Mouse (Mus musculus): ENCODE measurements around the gene Loxl3. TPM values are rescaled to one million over a fixed set of nuclear protein-coding genes. Genes with fewer than 3 reads are reported as not detected.

Gene Loxl3
- polyA plus RNA-seq, 1 experiment = 3.1 TPM

DNA sequence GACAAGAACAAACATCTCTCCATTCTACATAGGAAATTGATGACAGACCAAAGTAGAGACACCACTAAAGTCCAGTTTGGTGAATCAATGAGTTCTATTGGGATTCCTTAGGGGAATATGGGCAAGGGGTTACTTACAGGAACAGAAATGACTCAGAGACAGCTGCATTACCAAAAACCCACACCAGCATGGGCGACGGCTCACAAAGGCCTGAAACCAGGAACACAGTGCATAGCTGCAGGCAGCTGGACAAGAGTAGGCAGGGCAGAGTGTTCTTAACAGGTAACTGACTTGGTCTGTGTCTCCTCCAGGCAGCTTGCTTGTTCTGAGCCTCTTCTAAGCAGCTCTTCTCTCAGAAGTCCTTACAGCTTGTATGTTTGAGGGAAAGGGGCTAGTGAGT lies 18.2 kb upstream of the Loxl3 start:
- Histone ChIP-seq H3K36me3 (ENCODE audit: control insufficient read depth, insufficient read depth, low read length) (no peaks in the 10 kb centered on the region), H3K4me3 (ENCODE audit: insufficient read depth, low read depth, low read length) (no peak overlapping the region), H3K4me1 (ENCODE audit: control insufficient read depth, insufficient read depth, low read length) (no peaks in the 10 kb centered on the region), H3K27ac (ENCODE audit: insufficient read depth, low read depth, low read length) (no peak overlapping the region), H3K27me3 (replicated peaks; ENCODE audit: control insufficient read depth, insufficient read depth, low read length) (no peaks in the 10 kb centered on the region)
- WGBS = 93% methylated on average over 2 of the region's 2 CpGs
- DNase-seq = no peak
- TF ChIP-seq CTCF (conservative IDR thresholded peaks at IDR 0.05; ENCODE audit: insufficient read depth, insufficient read length, low read depth, low read length) = no peak
- TF ChIP-seq POLR2A (IDR thresholded peaks at IDR 0.05; ENCODE audit: low read depth, low read length) = no peak

DNA sequence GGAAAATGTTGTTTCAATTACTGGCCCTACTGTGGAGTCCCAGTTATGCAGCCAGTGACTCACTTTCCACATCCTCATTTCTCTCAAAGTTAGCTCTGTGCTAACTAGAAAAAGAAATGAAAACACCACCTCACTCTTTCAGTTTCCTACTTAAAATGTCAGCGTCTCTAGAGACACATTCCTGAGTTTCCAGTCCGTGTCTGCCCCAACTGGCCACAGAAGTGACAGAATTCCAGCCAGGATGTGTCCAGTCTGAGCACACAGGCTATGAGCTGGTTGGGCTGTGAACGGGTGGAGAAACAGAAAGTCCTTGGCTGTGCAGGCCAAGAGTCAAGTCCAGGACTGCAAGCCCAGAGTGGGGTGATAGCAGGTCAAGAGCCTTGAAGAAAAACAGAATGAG lies 16.8 kb upstream of the Loxl3 start:
- peak; percentile 37 for DNase-seq
- WGBS = 26% methylated on average over 3 of the region's 3 CpGs
- no peak for TF ChIP-seq POLR2A (IDR thresholded peaks at IDR 0.05; ENCODE audit: low read depth, low read length)
- Histone ChIP-seq H3K4me1 (ENCODE audit: control insufficient read depth, insufficient read depth, low read length) (no peaks in the 10 kb centered on the region), H3K4me3 (ENCODE audit: insufficient read depth, low read depth, low read length) (no peak overlapping the region), H3K27me3 (replicated peaks; ENCODE audit: control insufficient read depth, insufficient read depth, low read length) (no peaks in the 10 kb centered on the region), H3K27ac (ENCODE audit: insufficient read depth, low read depth, low read length) (no peak overlapping the region), H3K36me3 (ENCODE audit: control insufficient read depth, insufficient read depth, low read length) (no peaks in the 10 kb centered on the region)

DNA sequence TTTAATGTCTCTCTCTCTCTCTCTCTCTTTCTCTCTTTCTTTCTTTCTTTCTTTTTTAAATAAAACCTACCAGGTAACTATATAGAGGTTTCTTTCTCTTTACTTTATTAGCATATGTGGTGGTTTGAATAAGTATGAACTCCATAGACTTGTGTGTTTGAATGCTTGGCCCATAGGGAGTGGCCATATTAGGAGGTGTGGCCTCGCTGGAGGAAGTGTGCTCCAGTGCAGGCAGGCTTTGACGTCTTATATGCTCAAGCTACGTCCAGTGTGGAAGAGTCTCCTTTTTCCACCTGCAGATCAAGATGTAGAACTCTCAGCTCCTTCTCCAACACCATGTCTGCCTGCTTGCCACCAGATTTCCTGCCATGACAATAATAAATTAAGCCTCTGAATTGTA lies 14.9 kb upstream of the Loxl3 start:
- H3K27ac ChIP-seq (ENCODE audit: insufficient read depth, low read depth, low read length) = no peak overlapping the region
- no peaks in the 10 kb centered on the region for H3K36me3 ChIP-seq (ENCODE audit: control insufficient read depth, insufficient read depth, low read length)
- TF ChIP-seq POLR2A (IDR thresholded peaks at IDR 0.05; ENCODE audit: low read depth, low read length) (no peak), CTCF (conservative IDR thresholded peaks at IDR 0.05; ENCODE audit: insufficient read depth, insufficient read length, low read depth, low read length) (no peak)
- H3K4me3 ChIP-seq (ENCODE audit: insufficient read depth, low read depth, low read length) = no peak overlapping the region
- no peak for DNase-seq
- 84% methylated on average over 3 of the region's 3 CpGs for WGBS
- no peaks in the 10 kb centered on the region for H3K27me3 ChIP-seq (replicated peaks; ENCODE audit: control insufficient read depth, insufficient read depth, low read length)
- no peaks in the 10 kb centered on the region for H3K4me1 ChIP-seq (ENCODE audit: control insufficient read depth, insufficient read depth, low read length)

DNA sequence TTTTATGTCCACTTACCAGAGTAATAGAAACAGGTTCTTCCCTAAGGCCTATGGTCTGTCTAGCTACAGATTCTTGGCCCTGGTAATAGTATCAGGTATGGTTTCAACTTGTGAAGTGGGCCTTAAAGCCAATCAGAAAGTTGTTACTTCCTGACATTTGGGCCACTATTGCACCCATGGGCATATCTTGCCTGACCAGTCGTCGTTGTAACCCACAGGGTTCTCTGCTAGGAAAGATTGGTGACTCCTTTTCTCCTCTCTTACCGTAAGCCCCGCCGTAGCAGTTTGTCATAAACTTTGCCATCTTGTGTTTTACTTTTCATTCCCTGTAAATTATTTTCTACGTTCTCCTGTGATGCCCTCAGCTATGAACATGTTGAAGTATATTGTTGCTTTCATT lies 13.9 kb upstream of the Loxl3 start:
- TF ChIP-seq CTCF (conservative IDR thresholded peaks at IDR 0.05; ENCODE audit: insufficient read depth, insufficient read length, low read depth, low read length) (no peak), POLR2A (IDR thresholded peaks at IDR 0.05; ENCODE audit: low read depth, low read length) (no peak)
- H3K27ac ChIP-seq (ENCODE audit: insufficient read depth, low read depth, low read length) = no peak overlapping the region
- no peak for DNase-seq
- H3K4me3 ChIP-seq (ENCODE audit: insufficient read depth, low read depth, low read length) = no peak overlapping the region
- H3K36me3 ChIP-seq (ENCODE audit: control insufficient read depth, insufficient read depth, low read length) = no peaks in the 10 kb centered on the region
- no peaks in the 10 kb centered on the region for H3K4me1 ChIP-seq (ENCODE audit: control insufficient read depth, insufficient read depth, low read length)
- H3K27me3 ChIP-seq (replicated peaks; ENCODE audit: control insufficient read depth, insufficient read depth, low read length) = no peaks in the 10 kb centered on the region
- 89% methylated on average over 6 of the region's 6 CpGs for WGBS

DNA sequence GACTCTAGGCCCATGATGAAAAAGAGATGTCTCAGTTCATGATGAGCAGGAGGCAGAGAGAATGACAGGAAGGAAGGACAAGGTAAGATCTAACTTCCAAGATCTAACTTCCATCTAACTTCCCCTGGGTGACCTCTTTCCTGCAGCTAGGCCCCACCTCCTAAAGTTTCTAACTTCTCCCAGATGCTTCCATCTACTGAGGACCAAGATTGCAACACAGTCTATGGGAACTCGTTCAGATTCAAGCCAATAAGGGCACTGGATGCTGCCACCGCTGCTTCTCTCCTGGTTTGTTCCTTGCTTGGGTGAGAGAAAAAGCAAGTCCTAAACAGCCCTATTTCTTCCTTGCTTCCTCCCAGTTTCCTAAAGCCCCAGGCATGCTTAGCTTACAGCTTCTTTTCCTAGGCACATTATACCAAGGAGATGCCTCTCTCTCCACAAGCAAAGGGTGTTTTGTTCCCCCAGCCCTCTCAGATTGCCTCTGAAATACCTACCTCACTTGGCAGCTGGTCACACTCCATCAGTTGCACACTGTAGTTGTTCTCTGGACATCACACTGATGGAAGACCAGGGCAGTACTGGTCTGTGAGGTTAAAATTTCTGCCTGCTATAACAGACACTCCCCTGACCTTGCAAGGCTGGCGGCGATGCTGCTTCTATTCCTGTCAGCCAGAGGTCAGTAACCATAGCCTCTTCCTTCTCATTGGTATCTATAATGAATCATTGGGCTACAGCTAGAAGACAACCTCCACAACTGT lies 13.0 kb upstream of the Loxl3 start:
- DNase-seq = no peak
- no peaks in the 10 kb centered on the region for H3K27me3 ChIP-seq (replicated peaks; ENCODE audit: control insufficient read depth, insufficient read depth, low read length)
- TF ChIP-seq POLR2A (IDR thresholded peaks at IDR 0.05; ENCODE audit: low read depth, low read length) = no peak
- no peak for TF ChIP-seq CTCF (conservative IDR thresholded peaks at IDR 0.05; ENCODE audit: insufficient read depth, insufficient read length, low read depth, low read length)
- no peaks in the 10 kb centered on the region for H3K36me3 ChIP-seq (ENCODE audit: control insufficient read depth, insufficient read depth, low read length)
- WGBS = 53% methylated on average over 4 of the region's 4 CpGs
- no peak overlapping the region for H3K27ac ChIP-seq (ENCODE audit: insufficient read depth, low read depth, low read length)
- no peaks in the 10 kb centered on the region for H3K4me1 ChIP-seq (ENCODE audit: control insufficient read depth, insufficient read depth, low read length)
- no peak overlapping the region for H3K4me3 ChIP-seq (ENCODE audit: insufficient read depth, low read depth, low read length)

DNA sequence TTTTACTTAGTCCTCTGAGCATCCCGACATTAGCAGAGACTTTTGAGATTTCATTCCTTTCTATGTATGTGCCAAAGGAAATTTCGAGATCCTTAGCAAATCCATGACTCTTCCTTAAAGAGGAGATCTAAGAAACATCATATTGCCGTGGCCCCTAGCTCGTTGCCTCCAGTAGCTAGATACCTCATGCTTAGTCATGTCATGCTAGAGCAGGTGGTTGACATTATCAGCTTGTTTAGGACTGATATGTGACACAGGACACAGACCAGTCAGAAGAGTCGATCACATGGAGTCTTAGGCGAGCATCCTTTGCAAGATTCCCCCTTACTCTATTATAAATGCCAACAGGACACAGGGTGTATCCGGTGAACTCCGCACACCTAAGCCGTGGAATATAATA lies 11.0 kb upstream of the Loxl3 start:
- TF ChIP-seq CTCF (conservative IDR thresholded peaks at IDR 0.05; ENCODE audit: insufficient read depth, insufficient read length, low read depth, low read length) (no peak), POLR2A (IDR thresholded peaks at IDR 0.05; ENCODE audit: low read depth, low read length) (no peak)
- 89% methylated on average over 9 of the region's 9 CpGs for WGBS
- H3K4me1 ChIP-seq (ENCODE audit: control insufficient read depth, insufficient read depth, low read length) = no peaks in the 10 kb centered on the region
- H3K27me3 ChIP-seq (replicated peaks; ENCODE audit: control insufficient read depth, insufficient read depth, low read length) = no peaks in the 10 kb centered on the region
- DNase-seq = no peak
- H3K36me3 ChIP-seq (ENCODE audit: control insufficient read depth, insufficient read depth, low read length) = no peaks in the 10 kb centered on the region
- H3K27ac ChIP-seq (ENCODE audit: insufficient read depth, low read depth, low read length) = no peak overlapping the region
- H3K4me3 ChIP-seq (ENCODE audit: insufficient read depth, low read depth, low read length) = no peak overlapping the region

DNA sequence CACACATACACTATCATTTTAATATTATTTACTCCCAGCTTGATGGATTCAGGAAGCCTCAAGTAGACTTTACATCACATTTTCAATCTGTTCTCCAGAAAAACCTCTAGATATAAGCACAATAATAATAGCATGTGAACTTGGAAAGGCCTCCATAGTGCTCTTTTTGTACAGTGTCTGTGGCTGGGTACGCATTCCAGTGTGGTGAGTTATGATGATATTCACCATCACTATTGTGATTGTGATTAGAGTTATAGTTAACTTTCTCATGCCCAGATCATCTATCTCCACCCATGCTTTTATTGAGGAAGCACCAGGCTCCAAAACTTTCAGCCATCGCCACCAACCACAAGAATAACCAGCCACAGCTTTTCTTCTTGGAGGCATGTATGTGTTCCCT lies 10.2 kb upstream of the Loxl3 start:
- Histone ChIP-seq H3K27ac (ENCODE audit: insufficient read depth, low read depth, low read length) (no peak overlapping the region), H3K36me3 (ENCODE audit: control insufficient read depth, insufficient read depth, low read length) (no peaks in the 10 kb centered on the region), H3K4me1 (ENCODE audit: control insufficient read depth, insufficient read depth, low read length) (no peaks in the 10 kb centered on the region), H3K27me3 (replicated peaks; ENCODE audit: control insufficient read depth, insufficient read depth, low read length) (no peaks in the 10 kb centered on the region), H3K4me3 (ENCODE audit: insufficient read depth, low read depth, low read length) (no peak overlapping the region)
- TF ChIP-seq POLR2A (IDR thresholded peaks at IDR 0.05; ENCODE audit: low read depth, low read length) = no peak
- no peak for TF ChIP-seq CTCF (conservative IDR thresholded peaks at IDR 0.05; ENCODE audit: insufficient read depth, insufficient read length, low read depth, low read length)
- WGBS = 91% methylated on average over 2 of the region's 2 CpGs
- no peak for DNase-seq

Measured in kidney, adult 2 months (tissue).